Mouse (Mus musculus) testis, adult 2 months (tissue): ENCODE data around the gene Prdm15.

Experiments
- CTCF ChIP-seq: fragments of 200-500 bp; IDR thresholded peaks from 2 replicates; pipeline ENCODE4 v1.5.1; 2012; ENCODE audit warnings: low read depth, mild to moderate bottlenecking, inconsistent platforms, low read length, moderate library complexity; ENCODE audit not compliant: control insufficient read depth, insufficient read depth, insufficient replicate concordance
- POLR2A ChIP-seq: fragments of 200-500 bp; IDR thresholded peaks from 2 replicates; pipeline ENCODE4 v1.6.1; 2012; ENCODE audit warnings: low read depth, mild to moderate bottlenecking, inconsistent platforms, low read length, moderate library complexity; ENCODE audit not compliant: control insufficient read depth

DNA sequence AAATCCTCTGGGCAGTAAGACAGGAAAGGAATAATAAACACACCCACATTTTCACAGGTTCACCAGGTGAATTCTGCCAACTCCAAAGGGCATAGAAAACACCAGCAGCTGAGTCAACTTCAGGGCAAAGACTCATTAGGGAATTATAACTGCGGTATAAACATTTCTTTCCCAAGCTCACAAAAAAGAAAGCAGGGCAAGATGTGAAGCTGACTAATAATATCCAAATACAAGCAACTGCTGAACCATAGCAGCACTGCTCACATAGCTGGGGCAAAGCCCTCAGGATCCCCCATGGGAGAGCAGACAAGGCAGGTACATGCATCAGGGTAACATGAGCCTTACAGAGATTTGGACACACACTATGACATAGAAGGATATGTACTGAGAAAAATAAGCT is 34.2 kb downstream of the Prdm15 start:
- TF ChIP-seq POLR2A (no peak), CTCF (no peak)
